Mouse (Mus musculus): ENCODE results near the gene Chchd6. TPM values are rescaled to one million over a fixed set of nuclear protein-coding genes. Genes with fewer than 3 reads are reported as not detected.

Chchd6 gene
- 155 and 174 TPM in 2 replicates for polyA plus RNA-seq (2015; fragmentation: Nextera tagmentation; extraction: Ambion mirVana)

DNA sequence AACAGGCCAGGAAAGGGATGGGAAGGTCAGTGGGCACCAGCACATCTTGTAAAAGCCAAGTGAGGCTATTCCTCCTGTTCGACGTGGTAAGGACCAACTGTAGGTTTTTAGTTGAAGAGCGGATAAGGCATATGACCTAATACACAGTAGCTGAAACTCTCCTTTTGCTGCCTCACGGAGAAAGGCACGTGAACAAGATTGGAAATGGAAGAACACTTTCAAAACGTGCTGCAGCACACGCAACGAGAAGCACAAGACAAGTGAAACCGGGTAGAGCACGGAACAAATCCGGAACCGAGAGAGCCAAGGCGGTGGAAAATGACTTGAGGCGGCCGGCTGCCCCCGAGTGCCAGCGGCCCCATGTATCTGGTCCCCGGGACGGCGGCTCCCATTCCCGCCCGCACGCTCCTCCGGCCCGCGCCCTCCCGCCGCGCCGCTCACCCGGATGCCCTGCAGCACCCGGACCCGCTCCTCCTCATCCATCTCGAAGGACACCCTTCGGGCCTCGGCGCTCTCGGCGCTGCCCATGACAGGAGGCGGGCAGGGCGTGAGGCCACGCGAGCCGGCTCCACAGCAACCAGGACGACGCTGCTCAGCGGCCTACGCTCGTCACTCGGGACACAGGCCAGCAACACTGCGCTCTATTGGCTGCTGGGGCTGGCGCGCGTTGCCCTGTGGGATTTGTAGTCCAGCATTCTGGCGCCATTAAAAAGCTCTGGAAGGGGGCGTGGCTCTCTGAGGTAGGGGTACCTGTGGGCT, at the start of gene Chchd6:
Chchd6 (minus strand) TSS at position 635 of the 759 bp plus-strand sequence.
- Histone ChIP-seq H3K4me2 (peak within 1 kb of the TSS; percentile 63), H3K9me3 (replicated peaks) (no peaks in the 10 kb centered on the region), H3K27ac (replicated peaks) (peak within 1 kb of the TSS; percentile 68), H3K4me3 (replicated peaks) (peak within 1 kb of the TSS; percentile 64), H3K4me1 (peaks cover 17% of the 10 kb centered on the region), H3K9ac (replicated peaks) (peak within 1 kb of the TSS; percentile 63), H3K27me3 (replicated peaks) (no peaks in the 10 kb centered on the region), H3K36me3 (no peaks in the 10 kb centered on the region)
- under 1% methylated on average over 56 of the region's 56 CpGs for WGBS
- peak; percentile 100 for ATAC-seq (ENCODE audit: low FRiP score)

DNA sequence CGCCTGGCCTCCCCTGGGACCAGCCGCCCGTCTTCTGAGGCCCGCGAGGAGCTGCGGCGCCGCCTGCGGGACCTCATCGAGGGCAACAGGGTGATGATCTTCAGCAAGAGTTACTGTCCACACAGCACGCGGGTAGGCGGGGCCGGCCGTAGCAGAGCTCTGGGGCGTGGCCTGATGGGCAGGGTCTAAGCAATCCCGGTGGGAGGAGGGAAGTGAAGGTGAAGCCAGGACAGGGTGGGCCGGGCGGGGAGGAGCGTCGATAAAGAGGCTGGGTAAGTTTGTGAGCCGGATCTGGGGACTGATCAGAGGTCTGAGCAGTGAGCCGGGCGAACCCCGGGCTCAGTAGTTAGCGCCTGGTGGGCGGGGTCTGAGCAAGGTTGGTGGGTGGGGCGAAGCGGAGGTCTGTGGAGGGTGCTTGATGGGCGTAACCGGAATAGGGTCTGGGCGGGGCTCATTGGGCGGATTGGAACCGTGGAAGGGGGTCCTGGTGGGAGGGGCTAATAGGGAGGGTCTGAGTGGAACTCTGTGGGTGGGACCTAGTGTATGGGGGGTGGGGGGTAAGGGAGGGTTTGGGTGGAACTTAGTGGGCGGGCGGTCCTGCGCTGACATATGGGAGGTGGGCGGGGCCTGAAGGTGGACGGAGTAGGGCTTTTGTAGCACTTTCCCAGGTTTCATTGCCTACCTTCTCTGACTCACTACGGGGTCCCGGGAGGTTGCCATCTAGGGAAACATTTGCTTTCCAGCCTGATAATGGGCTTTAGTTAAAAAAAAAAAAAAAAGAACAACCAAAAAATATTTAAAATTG, 49.0 kb upstream of the Chchd6 start:
- peak overlapping the region; percentile 86 for H3K27ac ChIP-seq (replicated peaks)
- WGBS, result under 1% methylated on average over 41 of the region's 41 CpGs
- no peaks in the 10 kb centered on the region for H3K36me3 ChIP-seq
- peak; percentile 94 for ATAC-seq (ENCODE audit: low FRiP score)
- H3K9me3 ChIP-seq (replicated peaks), result no peaks in the 10 kb centered on the region
- no peaks in the 10 kb centered on the region for H3K27me3 ChIP-seq (replicated peaks)
- H3K4me2 ChIP-seq, result peak overlapping the region; percentile 91
- peaks cover 12% of the 10 kb centered on the region for H3K4me1 ChIP-seq
- peak overlapping the region; percentile 58 for H3K4me3 ChIP-seq (replicated peaks)
- peak overlapping the region; percentile 63 for H3K9ac ChIP-seq (replicated peaks)

DNA sequence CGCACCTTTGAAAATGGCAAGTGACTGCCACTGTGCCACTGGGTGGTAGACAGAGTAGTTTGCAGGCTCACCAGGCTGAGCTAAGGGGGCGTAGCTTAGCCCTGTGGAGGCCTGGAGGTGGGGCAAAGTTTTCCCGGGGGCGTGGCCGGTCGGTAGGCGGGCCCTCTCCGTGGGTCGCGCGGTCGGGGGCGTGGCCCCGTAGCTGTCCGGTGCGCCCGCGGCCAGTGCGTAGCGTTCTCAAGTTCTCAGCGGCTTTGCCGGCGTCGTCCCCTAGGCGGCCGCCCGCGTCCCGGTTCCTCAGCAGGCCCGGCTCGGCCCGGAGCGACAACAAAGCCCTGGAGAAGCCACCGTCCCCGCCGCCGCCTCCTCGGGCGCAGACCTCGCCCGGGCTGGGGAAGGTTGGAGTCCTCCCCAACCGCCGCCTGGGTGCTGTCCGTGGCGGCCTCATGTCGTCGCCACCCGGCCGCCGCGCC, 48.4 kb upstream of the Chchd6 start, which contains the start of gene Txnrd3:
Txnrd3 (plus strand) TSS at position 191 of the 473 bp plus-strand sequence.
- peaks cover 12% of the 10 kb centered on the region for H3K4me1 ChIP-seq
- H3K27me3 ChIP-seq (replicated peaks), result no peaks in the 10 kb centered on the region
- under 1% methylated on average over 32 of the region's 51 CpGs for WGBS
- H3K27ac ChIP-seq (replicated peaks), result peak within 1 kb of the TSS; percentile 86
- H3K9me3 ChIP-seq (replicated peaks), result no peaks in the 10 kb centered on the region
- peak within 1 kb of the TSS; percentile 63 for H3K9ac ChIP-seq (replicated peaks)
- H3K4me3 ChIP-seq (replicated peaks), result peak within 1 kb of the TSS; percentile 58
- peak; percentile 90 for ATAC-seq (ENCODE audit: low FRiP score)
- peak within 1 kb of the TSS; percentile 91 for H3K4me2 ChIP-seq
- H3K36me3 ChIP-seq, result no peaks in the 10 kb centered on the region

DNA sequence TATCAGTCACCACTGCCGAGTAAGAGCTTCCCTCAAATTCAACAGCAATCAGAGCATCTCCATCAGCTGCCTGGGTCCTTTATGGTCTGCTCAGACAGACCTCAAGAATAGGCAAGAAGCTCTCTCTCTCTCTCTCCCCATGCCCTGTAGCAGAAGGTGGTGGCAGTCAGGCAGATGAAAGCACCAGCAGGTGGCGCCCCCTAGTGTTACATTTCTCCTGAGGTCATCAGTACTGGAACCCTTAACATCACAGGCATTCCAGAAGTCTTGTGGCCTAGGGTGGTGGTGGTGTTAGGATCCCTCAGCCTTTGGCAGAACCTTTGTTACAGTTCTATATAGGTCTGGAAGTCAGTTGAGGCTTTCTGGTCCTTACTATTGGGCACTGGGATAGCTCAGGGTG, 43.6 kb upstream of the Chchd6 start:
- Histone ChIP-seq H3K27ac (replicated peaks) (no peak overlapping the region), H3K4me3 (replicated peaks) (no peak overlapping the region), H3K4me2 (no peak overlapping the region), H3K9me3 (replicated peaks) (no peaks in the 10 kb centered on the region), H3K9ac (replicated peaks) (no peak overlapping the region), H3K27me3 (replicated peaks) (no peaks in the 10 kb centered on the region), H3K36me3 (no peaks in the 10 kb centered on the region), H3K4me1 (peaks cover 4% of the 10 kb centered on the region; the same call in 1 of the 2 replicates)
- ATAC-seq (ENCODE audit: low FRiP score), result no peak
- 43% methylated on average over 2 of the region's 2 CpGs for WGBS

DNA sequence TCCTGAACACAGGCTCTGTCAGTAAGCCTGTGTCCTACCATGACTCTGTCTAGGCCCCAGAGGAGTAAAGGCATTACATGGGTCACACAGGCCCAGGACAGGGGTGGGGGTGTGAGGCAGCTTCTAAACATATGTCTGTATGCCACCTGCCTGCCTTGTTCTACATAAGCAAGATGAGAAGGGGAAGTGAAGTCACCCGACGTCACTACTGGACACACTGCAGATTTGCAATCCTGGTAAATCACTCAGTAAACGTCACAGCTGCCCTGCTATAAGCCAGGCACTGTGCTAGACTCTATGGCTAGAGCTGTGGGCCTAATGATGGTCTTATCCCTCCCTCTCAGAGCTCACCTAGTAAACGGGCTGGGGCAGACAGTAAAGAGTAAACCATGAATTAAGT, 42.5 kb upstream of the Chchd6 start:
- Histone ChIP-seq H3K27me3 (replicated peaks) (no peaks in the 10 kb centered on the region), H3K9me3 (replicated peaks) (no peaks in the 10 kb centered on the region), H3K4me2 (no peak overlapping the region), H3K4me3 (replicated peaks) (no peak overlapping the region), H3K27ac (replicated peaks) (no peak overlapping the region), H3K4me1 (peaks cover 4% of the 10 kb centered on the region; the same call in 1 of the 2 replicates), H3K36me3 (no peaks in the 10 kb centered on the region), H3K9ac (replicated peaks) (no peak overlapping the region)
- 75% methylated on average over 4 of the region's 4 CpGs for WGBS
- no peak for ATAC-seq (ENCODE audit: low FRiP score)

DNA sequence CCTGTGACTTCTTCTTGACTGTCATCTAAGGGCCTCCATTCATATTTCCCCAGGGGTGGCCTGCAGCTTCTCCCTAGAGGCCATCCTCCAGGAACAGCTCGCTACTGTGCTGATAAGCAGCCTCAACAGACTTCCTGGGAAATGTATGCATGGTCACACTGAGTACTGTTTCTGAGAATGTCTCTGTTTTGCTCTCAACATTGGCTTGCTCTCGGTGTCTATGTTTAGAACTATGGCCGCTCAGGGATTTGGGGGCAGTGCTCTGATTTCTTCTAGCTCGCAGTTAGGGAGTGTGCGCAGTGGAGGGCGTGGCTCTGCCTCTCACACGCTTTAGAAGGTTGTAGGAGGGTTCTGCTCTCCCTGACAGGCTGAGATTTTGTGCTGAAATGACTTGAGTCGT, 38.9 kb upstream of the Chchd6 start:
- Histone ChIP-seq H3K4me1 (peaks cover 11% of the 10 kb centered on the region), H3K9me3 (replicated peaks) (no peaks in the 10 kb centered on the region), H3K4me2 (no peak overlapping the region), H3K4me3 (replicated peaks) (no peak overlapping the region), H3K27ac (replicated peaks) (no peak overlapping the region), H3K9ac (replicated peaks) (no peak overlapping the region), H3K36me3 (no peaks in the 10 kb centered on the region), H3K27me3 (replicated peaks) (peaks cover 5% of the 10 kb centered on the region; the same call in 1 of the 2 replicates)
- 48% methylated on average over 8 of the region's 8 CpGs for WGBS
- ATAC-seq (ENCODE audit: low FRiP score), result no peak

DNA sequence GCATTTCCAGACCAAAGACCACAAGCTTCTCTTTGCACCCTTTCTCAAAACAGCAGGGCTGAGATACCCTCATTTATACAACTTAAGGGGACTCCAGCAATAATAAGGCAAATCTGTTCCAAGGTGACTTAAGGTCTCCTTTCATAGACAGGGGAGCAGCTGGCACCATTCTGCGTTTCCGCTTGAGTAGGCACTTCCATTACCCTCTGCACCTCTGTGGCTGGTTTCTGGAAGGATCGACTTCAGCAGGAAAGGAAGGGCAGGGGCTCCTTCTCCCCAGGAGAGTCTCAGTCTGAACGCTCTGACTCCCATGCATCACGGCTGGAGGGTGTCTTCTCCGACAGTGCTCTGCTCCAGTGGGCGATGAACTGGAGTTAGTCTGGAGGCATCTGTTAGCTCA, 37.7 kb upstream of the Chchd6 start:
- no peak for ATAC-seq (ENCODE audit: low FRiP score)
- Histone ChIP-seq H3K4me3 (replicated peaks) (no peak overlapping the region), H3K4me1 (peaks cover 15% of the 10 kb centered on the region), H3K9ac (replicated peaks) (no peak overlapping the region), H3K27ac (replicated peaks) (no peak overlapping the region), H3K9me3 (replicated peaks) (no peaks in the 10 kb centered on the region), H3K4me2 (no peak overlapping the region), H3K27me3 (replicated peaks) (peaks cover 5% of the 10 kb centered on the region; the same call in 1 of the 2 replicates), H3K36me3 (no peaks in the 10 kb centered on the region)
- 49% methylated on average over 7 of the region's 7 CpGs for WGBS

DNA sequence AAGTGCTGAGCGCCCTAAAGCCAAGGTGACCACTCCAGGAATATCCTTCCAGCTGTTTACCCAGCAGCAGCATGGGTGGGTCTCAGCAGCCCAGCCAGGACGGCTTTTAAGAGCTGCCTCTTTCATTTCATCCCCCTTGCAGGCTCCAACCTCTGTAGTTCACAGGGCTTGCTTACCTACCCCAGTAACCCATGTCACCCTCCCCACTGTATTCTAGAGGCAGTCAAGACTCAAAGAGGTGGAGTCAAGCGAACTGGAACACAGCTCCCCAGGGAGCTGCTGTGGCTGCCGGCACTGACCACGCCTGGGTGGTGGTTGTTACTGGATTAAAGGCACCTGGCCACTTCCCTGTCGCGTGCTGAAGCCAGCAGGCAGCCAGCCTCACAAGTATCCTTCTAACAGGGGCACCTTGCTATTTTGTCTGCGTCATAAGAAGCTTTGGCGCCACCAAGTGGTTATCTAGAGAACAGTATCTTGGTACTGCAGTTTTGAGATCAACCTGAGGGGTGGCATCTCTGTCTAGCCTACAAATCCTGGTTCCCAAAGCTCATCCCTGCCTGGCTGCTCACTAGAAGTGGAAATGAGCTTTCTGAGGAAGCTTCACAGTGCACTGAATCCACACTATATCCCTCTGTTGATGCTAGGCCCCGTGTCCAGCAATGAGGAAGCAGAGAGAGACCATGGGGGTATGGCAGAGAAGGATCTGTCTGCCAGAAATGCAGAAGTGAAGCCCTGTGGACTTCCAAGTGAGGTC, 36.5 kb upstream of the Chchd6 start:
- peak overlapping the region; percentile 45 for H3K4me2 ChIP-seq
- H3K9ac ChIP-seq (replicated peaks), result 0 out of 2 replicates have a peak overlapping the region, but pooled peaks have one; percentile 17
- H3K27me3 ChIP-seq (replicated peaks), result peaks cover 5% of the 10 kb centered on the region; the same call in 1 of the 2 replicates
- H3K36me3 ChIP-seq, result no peaks in the 10 kb centered on the region
- peak; percentile 77 for ATAC-seq (ENCODE audit: low FRiP score)
- peaks cover 15% of the 10 kb centered on the region for H3K4me1 ChIP-seq
- no peaks in the 10 kb centered on the region for H3K9me3 ChIP-seq (replicated peaks)
- no peak overlapping the region for H3K27ac ChIP-seq (replicated peaks)
- H3K4me3 ChIP-seq (replicated peaks), result no peak overlapping the region
- WGBS, result 13% methylated on average over 10 of the region's 10 CpGs

DNA sequence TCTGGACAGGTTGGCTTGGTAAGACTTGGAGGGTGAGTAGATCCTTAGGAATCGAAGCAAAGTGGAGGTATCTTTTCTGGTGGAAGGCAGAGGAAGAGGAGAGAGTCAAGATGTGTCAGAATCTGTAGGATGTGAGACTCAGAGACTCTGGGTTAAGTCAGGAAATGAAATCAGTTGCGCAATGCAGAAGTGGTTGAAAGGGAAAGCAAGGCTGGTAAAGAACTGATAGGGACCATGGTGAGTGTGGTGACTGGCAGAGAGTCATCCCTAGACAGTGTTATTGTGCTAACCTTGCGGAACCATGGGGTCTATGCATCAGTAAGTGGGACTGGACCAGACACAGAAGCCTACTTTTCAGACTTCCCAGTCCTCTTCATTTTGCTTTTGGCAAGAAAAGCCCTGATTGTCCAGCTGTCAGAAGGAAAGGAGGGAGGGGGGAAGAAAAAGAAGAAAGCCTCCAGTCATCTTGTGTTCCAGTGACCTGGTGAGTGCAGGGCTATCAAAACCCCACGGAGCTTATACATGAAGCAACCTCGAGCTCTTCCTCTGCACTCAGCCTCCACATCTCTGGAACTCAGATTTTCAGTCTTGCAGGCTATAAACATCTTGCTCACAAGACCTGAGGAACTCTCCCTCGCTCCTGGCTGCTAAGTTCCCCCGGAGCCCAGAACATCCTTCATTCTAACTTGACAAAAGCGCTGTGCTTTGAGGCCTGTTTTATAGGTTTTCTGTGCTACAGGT, 32.8 kb upstream of the Chchd6 start:
- Histone ChIP-seq H3K27ac (replicated peaks) (no peak overlapping the region), H3K4me3 (replicated peaks) (no peak overlapping the region), H3K36me3 (no peaks in the 10 kb centered on the region), H3K27me3 (replicated peaks) (peaks cover 5% of the 10 kb centered on the region; the same call in 1 of the 2 replicates), H3K9ac (replicated peaks) (no peak overlapping the region), H3K4me2 (no peak overlapping the region), H3K4me1 (peaks cover 11% of the 10 kb centered on the region), H3K9me3 (replicated peaks) (no peaks in the 10 kb centered on the region)
- WGBS, result 56% methylated on average over 8 of the region's 8 CpGs
- no peak for ATAC-seq (ENCODE audit: low FRiP score)

DNA sequence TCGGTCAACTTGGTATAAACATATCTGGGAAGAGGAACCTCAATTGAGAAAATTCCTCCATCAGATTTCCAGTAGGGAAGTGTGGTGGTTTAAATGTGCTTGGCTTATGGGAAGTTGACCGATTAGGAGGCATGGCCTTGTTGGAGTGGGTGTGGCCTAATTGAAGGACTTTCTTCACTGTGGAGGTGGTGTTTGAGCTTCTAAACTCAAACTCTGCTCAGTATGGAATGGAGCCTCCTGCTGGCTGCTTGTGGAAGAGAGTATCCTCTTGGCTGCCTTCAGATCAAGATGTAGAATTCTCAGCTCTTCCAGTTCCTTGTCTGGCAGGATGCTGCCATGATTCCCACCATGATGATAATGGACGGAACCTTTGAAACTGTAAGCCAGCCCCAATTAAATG, 27.2 kb upstream of the Chchd6 start:
- Histone ChIP-seq H3K27ac (replicated peaks) (no peak overlapping the region), H3K9me3 (replicated peaks) (no peaks in the 10 kb centered on the region), H3K4me3 (replicated peaks) (no peak overlapping the region), H3K4me2 (no peak overlapping the region), H3K4me1 (no peaks in the 10 kb centered on the region), H3K36me3 (no peaks in the 10 kb centered on the region), H3K9ac (replicated peaks) (no peak overlapping the region), H3K27me3 (replicated peaks) (no peaks in the 10 kb centered on the region)
- 84% methylated on average over 3 of the region's 3 CpGs for WGBS
- no peak for ATAC-seq (ENCODE audit: low FRiP score)

DNA sequence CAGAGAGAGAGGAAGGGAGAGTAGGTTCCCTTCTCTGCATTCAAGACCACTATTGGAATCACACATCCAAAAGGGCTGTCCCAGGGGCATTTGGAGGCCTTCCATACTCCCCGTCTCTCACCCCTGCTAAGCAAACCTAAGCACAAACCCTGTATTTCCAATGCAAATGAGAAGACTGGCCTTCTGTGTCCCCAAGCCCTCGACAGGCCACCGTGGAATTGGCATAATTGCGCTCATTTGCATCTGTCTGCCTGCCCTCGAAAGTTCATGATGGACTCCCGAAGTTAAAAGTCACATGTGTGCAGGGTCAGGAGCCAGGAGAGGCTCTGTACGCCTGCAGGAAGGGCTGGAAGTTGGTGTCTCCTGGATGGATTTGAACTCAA, 19.9 kb upstream of the Chchd6 start:
- H3K4me3 ChIP-seq (replicated peaks), result no peak overlapping the region
- H3K27ac ChIP-seq (replicated peaks), result no peak overlapping the region
- H3K9me3 ChIP-seq (replicated peaks), result no peaks in the 10 kb centered on the region
- ATAC-seq (ENCODE audit: low FRiP score), result no peak
- no peak overlapping the region for H3K9ac ChIP-seq (replicated peaks)
- peaks cover 28% of the 10 kb centered on the region for H3K4me1 ChIP-seq
- 27% methylated on average over 7 of the region's 7 CpGs for WGBS
- H3K36me3 ChIP-seq, result no peaks in the 10 kb centered on the region
- no peak overlapping the region for H3K4me2 ChIP-seq
- no peaks in the 10 kb centered on the region for H3K27me3 ChIP-seq (replicated peaks)
